Mouse (Mus musculus) cerebellum, adult (tissue): ENCODE measurements around the gene Nfia.

ENCODE experiments used
- ATAC-seq: cut with Nextera tagmentation; 2 replicates; pipeline ENCODE4 v1.9.2; 2017; ENCODE audit warnings: mild to moderate bottlenecking, moderate library complexity, mixed read lengths; ENCODE audit not compliant: insufficient number of reproducible peaks, low FRiP score, low TSS enrichment

The Nfia gene

GRCm38 (mm10) chr4:97891611-97892010, 119.1 kb downstream of the Nfia start:
- ATAC-seq = no peak

DNA sequence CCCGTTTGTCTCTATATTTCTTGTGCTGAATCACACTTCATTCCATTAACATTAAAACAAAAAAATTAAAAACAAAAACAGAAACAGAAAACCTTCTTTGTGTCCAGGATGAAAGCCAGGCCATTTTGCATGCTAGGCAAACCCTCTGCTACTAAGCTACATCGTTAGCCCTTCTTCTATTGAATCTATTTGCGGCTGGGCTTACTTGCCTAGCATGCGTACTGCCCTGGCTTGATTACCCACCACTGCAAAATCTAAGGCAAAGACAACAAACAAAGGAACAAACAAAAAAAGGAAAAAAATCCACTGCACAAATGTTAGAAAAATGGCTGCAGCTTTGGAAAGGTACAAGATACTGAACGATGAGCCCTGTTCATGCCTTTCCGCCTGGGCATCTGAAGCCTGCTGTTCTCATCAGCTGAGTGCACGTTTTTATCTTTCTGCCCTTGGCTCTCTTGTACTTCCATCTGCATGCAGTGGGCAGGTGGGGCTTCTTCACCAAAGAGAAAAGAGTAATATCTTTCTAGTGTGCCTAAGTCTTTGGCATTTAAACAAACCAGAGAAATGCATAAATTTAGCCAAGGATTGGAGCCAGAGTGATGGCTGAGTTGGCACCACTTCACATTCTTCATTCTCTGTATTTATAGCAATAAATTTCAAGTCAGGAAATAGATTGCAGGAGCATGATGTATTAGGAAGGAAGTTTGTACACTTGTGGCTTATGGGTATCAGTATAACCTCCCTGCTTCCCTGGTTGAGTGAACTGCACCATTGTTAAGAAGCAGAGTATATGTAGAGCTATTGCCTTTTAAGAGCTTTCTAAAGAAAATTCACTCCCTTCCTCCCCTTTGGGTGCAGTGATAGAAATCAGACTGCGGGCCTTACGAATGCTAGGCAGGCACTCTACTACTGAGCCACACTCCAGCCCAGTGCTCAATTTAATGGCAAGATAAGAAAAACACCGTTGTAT, 121.7 kb downstream of the Nfia start:
- peak; percentile 66 for ATAC-seq

GRCm38 (mm10) chr4:97895940-97896339, 123.4 kb downstream of the Nfia start:
- no peak for ATAC-seq

GRCm38 (mm10) chr4:97900256-97900944, 127.9 kb downstream of the Nfia start:
- no peak for ATAC-seq

GRCm38 (mm10) chr4:97905826-97906225, 133.3 kb downstream of the Nfia start:
- no peak for ATAC-seq

DNA sequence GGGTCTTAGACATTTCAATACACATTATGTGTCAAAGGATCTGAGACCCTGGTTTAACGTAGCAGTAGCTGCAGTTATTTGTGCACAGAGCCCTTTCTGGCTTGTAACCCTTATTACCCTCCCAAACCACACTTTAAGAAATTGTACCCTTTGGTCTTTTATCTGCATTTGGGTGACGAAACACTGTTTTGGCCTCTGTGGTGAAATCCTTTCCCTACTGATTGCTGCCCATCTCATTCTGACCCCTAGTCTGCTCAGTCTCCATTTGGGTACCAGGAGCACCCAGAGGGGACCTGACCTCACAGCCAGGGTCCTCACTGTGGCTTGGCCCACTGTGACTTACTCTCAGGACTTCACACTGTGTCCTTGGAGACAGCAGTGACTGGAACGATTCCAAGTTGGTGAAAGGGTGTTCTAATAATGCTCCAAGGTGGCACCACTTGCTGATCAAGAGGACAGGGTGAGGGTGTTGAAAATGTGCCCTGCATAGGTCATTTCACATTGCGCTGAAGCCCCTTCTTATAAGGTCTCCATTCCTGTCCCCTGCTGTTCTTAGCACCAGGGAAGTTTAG, 136.1 kb downstream of the Nfia start:
- no peak for ATAC-seq

GRCm38 (mm10) chr4:97910115-97910776, 137.7 kb downstream of the Nfia start:
- 0 out of 2 replicates have a peak, but pooled peaks have one; percentile 10 for ATAC-seq

- peak; percentile 94 for ATAC-seq
These were observed 138.4 kb downstream of the Nfia start for GRCm38 (mm10) chr4:97910777-97911580.

DNA sequence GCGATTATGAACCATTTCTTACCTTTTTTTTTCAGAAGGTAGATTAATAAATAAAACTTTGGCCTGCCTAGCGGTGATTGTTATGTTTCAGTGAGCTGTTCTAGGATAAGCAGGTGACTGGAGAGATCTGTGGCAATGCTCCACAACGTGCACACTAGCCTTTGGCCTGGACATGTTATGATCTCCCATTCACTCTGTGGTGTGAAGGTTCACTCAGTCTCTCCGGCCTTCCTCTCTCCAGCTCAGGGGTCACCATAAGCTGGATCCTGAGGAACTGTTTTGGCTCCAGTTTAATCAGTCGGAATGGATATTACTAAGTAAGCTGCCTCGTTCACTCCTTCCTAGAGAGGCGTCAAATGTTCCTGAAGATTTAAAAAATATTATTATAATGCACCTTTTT, 139.2 kb downstream of the Nfia start:
- no peak for ATAC-seq

- no peak for ATAC-seq
These were observed 139.6 kb downstream of the Nfia start for GRCm38 (mm10) chr4:97912155-97912554.

DNA sequence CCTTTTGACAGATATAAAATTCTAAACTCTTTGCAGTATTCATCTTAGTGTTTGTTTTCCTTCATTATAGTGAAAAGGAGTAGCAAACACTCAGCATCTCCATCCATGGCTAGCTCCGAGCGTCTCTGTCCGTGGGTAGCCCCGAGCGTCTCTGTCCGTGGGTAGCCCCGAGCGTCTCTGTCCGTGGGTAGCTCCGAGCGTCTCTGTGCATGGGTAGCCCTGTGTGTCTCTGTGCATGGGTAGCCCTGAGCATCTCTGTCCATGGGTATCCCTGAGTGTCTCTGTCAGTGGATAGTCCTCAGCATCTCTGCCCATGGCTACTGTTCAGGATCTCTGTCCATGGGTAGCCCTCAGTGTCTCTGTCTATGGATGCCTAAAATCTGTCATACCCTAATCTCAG, 140.0 kb downstream of the Nfia start:
- ATAC-seq = no peak

DNA sequence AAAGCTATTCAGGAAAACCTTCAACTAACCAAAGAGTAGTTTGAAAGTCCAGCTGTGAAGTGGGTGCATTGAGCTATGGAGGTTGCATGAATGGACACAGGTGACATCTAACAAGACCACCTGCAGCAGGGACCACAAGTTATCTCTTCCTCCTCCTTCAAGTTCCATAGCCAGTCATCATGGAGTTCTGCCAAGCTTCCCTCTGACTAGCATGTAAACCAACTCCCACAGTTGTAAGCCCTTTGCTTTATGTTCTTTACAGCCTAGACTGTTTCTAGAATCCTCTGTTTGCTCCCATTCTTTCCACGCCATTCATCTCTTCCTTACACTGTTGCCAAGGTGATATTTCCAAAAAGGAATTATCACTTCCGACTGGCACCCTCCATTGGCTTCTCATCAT, 141.8 kb downstream of the Nfia start:
- no peak for ATAC-seq

DNA sequence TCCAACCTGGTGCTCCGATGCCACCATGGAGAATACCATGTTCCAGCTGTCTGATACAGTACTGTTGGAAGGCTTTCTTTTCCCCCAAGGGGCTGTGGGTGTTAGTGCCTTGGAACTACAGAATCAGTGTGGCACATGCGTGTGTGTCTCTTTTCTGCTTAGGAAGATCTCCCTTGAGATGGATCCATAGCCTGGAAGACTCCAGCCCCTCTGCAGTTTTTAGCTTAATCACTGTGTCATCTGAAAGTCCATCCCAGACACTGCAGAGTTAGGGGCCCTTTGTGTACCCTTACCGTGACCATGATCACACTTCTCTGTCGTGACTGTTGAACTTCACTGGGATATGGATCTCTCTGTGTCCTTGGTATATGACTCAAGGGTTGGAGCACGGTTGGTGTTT, 142.2 kb downstream of the Nfia start:
- ATAC-seq = no peak

DNA sequence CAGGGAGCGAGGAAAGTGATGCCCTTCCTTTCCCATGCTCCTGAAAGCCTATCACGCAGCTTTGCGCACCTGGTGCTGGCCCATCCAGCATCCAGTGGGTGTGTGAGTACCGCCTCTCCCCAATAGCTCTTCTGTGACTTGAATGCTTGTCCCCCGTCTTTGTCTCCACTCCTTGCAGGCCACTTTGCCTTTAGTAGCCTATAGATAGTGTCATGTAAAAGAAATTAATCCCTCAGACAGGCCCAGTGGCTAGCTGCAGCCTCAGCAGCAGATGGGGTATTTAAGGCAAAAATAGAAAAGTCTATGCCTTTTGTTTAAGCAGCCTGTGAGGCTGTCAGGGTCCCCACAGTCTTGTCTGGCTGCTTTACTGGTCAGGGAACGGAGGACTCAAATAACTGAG, 145.0 kb downstream of the Nfia start:
- no peak for ATAC-seq

DNA sequence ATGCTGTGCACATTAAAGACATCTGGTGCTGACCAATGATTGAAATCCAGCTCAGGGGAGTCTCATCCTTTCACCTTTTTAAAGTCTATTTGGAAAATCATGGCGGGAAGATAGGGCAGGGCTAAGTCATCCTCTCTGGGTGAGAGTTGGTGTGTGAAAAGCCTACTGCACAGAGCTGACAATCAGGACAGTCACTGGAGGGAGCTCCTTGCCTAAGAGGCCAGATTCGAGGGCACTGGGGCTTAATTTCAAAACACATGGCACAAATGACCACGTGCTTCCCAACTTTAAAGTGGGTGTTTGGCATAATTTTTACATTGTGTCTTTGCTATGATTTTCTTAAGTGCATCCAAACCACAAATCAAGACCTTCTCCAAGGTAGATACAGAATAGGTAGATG, 146.1 kb downstream of the Nfia start:
- no peak for ATAC-seq

GRCm38 (mm10) chr4:97919773-97920172, 147.2 kb downstream of the Nfia start:
- no peak for ATAC-seq

- peak; percentile 83 for ATAC-seq
These were observed 147.9 kb downstream of the Nfia start for GRCm38 (mm10) chr4:97920287-97921079.

- ATAC-seq = no peak
These were observed 149.1 kb downstream of the Nfia start for GRCm38 (mm10) chr4:97921682-97922081.

- no peak for ATAC-seq
These were observed 150.7 kb downstream of the Nfia start for GRCm38 (mm10) chr4:97923248-97923647.
